Mouse (Mus musculus) T-cell, adult 2 months (primary cell): Measurements from ENCODE around the gene Lmbr1l.

Experiments
- DNase-seq: peaks from one replicate; pipeline ENCODE4 v3.0.0; 2022; ENCODE audit warnings: low spot score

Gene Lmbr1l

DNA sequence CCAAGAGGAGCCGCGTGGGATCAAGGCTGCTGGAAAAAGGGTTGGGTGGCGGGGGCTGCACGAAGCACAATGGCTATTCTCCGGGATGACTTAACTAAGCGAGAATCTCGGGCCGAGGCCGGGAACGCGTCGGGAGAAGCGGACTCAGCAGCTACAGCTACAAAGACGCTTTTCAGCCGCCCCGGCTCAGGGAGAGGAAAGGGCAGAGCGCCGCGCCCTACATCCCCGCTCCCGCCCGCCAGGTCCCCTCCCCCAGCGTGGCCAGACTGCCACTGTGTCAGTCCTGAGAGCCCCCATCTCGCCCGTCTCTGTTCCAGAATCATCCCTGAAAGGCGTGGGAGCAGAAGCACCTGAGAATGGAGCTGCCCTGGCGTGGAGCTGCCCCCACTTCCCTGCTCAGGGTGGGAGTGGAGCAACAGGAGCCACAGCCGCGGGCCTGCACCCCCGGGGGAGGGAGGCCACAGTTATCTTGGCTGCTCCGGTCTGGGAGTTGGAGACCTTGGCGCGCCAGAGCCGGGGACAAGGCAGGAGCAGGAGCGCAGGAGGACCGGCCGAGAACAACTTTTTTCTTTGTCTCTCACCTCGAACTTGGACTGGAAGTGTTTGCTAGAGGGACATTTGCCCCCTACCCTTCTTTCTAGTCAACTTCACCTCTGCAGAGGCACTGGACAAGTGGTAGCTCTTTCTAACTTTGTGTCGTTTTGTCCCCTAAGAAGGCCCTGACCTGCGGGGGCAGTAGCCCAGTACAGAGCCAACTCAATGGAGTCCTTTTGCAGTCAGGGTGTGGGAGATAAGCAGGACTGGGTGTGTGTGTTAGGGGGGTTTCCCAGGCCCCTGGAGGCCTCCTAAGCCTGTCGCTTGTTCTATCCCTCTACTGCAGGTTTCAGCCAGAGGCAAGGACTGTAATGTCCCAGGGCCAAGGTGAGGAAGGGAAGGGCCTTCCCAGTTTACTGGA lies 22.1 kb downstream of the Lmbr1l start:
- no peak for DNase-seq

DNA sequence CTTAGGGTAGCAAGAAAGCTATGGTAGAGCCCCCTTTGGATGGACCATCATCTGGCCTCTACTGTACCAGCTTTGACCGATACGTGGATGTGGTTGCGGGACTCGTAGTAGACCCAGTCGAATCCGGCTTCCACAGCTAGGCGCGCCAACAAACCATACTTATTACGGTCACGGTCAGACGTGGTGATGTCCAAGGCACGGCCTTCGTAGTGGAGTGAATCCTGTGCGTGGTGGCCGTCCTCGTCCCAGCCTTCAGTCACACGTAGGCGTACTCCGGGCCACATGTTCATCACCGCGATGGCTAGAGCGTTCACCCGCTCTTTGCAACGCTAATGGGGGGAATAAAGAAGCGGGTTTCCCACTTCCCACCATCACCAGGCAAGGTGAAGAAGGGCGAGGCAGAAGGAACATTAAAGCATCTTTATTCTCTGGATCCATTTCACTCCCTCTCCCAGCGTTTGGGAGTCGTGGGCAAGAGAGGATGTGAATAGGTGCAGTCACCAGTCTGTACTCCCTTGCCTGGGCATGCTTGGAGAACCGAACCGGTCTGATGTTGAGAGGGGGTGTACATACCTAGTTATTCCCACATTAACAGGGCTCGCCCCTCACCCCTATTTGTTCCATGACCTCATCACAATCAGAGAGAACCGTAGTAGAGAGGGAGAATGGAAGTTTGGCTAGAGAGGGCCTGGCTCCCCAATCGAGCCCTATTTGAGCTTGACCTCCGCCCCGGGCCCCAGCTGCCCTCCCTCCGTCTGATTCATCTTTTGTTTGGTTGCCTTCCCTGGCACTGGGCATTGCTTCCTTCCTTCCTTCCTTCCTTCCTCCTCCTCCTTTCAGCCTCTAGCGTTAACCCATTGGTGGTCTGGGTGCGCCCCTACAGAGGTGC lies 23.0 kb downstream of the Lmbr1l start:
- DNase-seq, result no peak

DNA sequence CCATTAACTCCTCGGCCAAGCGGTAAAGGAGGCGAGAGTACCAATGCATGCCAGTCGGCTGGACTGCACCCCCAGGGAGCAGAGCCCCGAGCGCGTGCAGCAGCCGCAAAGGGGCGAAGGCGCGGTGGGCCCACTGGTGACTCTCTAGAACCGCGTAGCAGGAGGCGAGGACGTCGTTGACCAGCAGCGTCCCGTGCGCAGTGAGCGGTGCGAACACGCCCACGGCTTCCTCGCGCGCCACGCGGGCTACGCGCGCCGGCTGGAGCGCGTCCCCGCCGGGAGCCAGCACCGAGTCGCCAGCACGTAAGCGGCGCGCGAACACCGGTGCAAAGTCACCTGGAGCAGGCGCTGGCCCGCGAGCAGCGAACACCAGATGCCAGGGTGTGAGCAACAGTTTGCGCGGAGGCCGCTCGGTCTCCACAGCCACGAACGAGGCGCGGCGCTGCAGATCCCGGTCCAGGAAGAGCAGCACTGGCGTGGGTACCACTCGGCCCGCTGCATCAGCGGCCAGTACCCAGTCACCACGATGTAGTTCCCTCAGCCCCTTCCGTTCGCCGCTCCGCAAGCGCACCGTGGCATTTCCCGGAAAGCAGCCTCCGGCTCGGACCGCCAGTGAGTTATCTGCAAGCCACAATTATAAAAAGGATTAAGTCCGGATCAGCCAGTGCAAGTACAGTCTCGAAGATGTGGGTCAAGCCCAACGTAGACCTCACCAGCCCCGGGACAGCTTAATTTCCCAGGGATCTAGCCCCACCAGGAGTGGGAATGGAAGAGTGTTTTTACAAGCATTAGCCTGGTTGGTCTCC lies 23.9 kb downstream of the Lmbr1l start, which contains the start of gene Rhebl1:
TSS of gene Rhebl1 (minus strand) at position 601 of the 806 bp plus-strand sequence.
- peak; percentile 42 for DNase-seq

DNA sequence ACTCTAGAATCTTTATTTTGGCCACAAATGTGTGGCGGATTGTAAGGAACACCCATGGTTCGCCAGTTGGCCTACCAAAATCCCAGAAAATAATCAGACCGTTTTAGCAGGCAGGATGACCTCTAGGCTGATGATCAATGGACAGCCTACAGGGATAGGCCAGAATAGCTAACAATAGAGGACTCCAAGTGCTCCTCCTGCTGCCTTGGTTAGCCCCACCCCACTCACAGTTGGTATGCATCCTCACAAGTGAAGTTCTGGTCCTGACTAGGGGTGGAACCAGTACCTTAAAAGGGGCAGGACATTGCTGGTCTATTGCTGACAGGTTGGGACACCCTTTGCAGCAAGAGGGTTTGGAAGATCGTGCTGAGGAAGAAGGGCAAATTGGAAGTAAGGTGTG lies 25.0 kb downstream of the Lmbr1l start:
- no peak for DNase-seq

DNA sequence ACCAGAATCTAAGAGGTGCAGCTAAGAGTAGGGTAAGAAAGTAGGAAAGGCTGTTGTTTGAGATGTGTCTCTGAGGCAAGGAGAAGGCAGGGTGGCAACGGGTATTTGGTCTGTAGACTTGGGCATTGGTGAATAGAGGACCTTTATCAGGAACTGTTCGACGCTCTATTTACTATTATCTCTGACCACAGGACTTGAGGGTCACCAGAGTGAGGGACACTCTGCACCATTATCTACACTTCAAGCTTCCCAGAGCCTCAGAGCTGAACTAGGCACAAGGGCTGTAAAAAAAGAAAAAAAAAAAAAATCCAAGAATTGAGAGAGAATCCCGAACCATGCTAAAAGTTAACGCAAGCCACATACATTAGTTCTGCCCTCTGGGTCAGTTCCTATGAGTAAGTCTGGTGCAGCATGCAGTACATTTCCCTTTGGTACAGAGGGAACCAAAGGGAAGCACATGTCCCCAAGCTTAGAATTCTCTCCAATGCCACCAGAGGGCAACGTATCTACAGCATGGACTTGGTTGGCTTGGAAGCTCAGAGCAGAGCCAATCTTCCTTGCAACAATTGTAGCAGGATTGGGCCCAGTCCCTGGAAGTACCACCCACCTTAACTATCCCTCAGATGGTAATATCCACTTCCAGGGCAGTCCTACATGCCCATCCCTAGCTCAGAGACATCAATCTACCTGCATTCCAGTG lies 26.0 kb downstream of the Lmbr1l start:
- peak; percentile 65 for DNase-seq

DNA sequence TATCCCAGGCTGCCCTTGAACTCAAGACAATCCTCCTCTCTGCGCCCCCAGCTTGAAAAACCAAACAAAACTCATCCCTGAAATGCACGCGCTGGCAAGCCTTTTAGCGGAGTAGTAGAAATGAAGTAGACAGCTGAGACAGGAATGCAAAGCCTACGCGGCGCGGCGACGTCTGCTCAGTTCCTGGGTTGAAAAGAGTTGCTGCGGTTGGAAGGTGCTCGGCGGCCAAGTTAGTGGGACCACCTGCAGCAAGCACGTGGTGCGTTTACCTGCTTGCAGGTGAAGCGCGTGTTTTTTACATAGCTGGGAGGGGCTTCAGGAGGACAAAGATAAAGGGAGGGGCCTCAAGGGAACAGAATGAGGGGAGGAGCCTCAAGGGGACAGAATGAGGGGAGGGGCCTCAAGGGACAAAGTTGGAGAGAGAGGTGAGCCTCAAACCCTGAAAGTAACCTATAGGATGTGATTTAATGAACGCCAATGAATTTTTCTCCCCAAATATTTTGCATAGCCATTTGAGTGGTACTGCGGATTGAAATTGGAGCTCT lies 26.8 kb downstream of the Lmbr1l start:
- DNase-seq, result no peak

DNA sequence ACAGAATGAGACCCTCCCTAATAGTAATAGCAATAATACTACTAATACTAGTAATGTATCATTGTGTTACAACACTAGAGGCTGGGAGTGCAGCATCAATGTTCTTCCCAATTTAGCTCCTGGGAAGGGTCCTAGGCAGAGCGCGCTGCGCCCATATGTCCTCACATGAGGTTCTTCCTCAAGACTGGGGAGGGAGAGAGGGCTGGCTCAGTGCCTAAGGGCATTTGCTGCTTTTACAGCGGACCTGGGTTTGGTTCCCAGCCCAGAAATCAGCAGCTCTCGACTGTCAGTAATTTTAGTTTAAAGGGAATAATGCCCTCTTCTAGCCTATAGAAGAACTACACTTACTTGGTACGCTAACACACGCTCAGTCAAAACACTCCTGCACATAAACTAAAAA lies 30.5 kb downstream of the Lmbr1l start:
- no peak for DNase-seq

DNA sequence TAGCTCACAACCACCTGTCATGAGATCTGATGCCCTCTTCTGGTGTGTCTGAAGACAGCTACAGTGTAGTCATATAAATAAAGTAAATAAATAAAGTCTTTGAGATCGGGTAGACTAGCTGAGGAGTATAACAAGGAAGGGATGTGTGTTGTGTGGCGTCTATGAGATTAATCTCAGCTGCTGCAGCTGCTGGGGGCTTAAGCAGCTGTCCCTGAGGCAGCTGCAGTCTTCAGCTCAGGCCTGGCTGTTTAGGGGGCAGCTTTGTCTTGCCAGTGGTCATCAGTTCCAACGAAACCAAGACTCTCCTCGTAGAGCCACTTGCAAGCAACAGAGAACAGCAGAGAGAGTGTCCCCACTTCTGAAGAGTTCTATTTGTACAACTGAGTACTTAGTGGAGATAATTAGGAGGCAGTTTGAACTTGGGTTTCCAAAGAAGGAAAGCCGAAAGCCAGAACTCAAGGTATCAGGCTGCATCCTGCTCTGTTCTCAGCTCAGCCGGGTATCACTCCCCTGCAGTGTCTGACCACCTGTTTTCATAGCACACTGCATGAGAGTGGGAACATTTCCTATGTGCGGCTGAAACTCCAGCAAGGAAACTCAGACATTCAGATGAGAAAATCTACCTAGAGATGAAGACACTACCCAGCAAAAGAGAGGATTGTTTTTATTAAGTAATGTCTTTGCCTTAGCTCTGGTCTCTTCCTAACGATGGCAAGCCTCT lies 31.2 kb downstream of the Lmbr1l start:
- DNase-seq, result no peak

DNA sequence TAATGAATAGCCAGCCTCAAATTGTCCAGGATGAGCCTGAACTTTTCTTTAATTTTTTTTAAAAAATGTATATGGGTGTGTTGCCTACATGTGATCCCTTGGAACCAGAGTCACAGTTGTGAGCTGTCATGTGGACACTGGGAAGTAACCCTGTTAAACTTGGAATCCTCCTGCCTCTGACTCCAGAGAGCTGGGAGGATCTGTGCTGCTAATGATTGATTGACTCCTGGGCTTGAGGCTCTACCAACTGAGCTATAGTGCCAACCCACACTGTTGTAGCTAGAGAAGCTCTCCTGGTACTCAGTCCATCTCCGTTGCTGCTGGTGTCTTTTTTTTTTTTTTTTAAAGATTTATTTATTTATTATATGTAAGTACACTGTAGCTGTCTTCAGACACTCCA lies 33.9 kb downstream of the Lmbr1l start:
- no peak for DNase-seq

DNA sequence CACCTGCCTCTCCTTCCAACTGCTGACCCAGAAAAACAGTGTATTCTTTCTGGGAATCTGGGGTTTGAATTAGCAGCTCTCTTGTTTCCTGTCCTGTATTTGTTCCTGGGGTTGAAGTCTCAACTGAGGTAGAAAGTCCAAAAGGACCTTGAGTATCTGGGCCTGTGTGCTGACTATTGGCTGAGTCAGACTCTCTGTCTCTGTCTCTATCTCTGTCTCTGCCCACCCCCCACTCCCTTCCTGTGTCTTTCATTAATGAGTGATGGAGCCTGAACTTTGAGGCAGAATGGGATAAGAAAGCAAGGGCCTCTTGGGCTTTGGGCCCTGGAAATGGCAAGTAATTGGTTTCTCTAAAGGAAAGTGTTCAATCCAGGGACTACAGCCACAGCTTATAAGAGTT lies 34.4 kb downstream of the Lmbr1l start:
- DNase-seq, result no peak

DNA sequence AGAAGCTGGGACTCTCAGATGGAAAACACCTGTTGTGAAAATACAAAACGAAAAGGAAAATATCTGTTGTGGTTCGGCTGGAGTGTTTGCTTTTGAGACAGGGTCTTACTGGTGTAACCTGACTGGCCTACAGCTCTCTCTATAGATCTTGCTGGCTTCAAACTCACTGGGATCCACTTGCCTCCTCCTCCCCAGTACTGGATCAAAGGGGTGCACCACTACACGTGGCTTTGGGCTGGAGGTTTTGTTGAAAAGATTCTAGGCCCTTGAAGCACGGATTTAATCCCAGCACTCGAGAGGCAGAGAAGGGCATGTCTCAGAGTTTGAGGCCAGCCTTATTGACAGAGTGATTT lies 36.4 kb downstream of the Lmbr1l start:
- no peak for DNase-seq

DNA sequence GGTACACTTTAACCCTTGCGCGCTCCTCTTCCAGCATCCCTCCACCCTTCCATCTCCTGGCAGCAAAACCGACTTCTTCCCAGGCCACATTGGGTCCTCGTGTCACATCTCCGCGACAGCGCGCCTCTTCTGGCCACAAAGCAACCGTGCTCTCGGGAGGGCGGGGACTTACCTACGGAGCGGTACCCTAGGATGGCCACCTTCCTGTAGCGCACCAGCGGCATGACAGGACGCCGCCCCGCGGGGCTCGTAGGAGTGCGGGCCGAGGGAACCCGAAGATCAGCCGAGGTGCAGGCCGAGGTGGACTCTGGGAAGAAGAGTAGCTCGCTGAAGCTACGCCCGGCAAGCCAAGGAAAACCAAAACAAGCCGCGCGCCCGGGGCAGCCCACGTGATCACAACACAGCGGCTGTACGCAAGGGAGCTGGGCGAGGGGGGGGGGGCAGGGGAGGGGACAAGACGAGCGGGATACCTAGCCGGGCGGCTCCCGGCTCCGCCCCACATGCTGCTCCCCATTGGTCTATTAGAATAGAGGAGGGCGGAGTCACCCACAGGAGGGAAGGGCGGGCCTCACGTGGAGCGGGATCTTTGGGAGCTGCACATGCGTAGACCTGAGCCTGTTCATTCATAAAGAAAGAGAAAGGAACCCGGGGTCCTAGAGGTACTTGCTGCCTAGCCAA lies 36.9 kb downstream of the Lmbr1l start:
- DNase-seq, result peak; percentile 95

DNA sequence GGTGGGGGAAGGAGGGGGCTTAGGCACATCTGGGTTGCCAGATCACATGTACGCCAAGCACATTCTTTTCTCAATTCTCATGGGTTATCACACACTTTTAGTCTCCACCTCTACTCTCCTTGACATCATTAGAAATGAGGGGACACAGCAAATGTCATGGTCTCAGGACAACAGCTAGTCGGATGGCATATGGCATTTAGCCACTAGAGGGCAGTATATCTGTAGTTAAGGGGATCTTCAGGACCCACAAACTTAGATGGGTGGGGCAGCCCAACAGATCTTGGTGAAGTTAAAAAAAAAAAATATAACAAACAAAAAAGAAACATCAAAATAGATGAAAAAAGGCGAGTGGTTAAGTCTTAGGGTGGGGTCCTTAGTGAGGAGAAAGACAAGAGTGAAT lies 40.7 kb downstream of the Lmbr1l start:
- DNase-seq, result peak; percentile 71

DNA sequence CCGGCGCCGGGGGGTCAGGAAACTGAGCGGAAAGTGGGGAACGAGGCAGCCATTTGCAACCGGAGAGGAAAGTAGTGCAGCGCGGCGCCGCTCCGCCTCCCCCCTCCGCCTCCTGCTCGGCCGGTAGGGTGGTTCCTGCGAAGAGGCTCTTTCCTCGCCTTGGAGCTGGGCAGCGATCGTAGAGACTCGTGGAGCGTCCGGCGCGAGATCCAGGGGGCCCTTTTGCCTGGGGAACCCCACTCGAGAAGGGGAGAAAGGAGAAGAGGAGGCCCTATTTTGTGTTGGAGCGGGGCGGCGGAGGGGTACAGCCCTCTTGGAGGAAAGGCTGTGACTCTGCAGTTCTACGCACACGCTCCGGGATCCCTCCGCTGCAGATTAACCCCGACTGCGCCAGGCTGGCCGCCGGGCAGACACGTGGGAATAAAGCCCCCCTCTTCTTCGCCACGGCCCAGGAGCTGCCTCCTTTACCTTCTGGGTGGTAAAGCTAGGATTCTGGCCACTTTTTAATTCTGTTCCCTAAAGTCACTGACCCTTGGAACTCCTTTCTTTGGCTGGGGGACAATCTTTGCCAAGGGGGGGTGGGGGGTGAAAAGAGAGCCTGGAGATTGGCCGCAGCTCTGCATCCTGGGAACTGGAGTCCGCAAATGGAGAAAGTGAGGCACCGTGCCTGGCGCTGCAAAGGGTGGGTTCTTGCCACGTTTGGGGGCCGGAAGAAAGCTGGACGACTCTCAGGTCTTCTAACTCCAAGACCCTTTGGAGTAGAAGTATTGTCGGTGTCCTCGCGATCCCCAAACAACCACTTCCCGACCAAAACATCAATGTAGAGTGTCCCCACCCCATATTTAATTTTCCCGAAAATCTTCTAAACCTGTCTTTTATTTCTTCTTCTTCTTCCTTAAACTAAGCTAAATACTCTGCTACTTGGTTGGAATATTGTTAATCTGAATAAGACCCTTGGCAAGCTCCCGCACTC lies 45.8 kb downstream of the Lmbr1l start:
- peak; percentile 88 for DNase-seq

DNA sequence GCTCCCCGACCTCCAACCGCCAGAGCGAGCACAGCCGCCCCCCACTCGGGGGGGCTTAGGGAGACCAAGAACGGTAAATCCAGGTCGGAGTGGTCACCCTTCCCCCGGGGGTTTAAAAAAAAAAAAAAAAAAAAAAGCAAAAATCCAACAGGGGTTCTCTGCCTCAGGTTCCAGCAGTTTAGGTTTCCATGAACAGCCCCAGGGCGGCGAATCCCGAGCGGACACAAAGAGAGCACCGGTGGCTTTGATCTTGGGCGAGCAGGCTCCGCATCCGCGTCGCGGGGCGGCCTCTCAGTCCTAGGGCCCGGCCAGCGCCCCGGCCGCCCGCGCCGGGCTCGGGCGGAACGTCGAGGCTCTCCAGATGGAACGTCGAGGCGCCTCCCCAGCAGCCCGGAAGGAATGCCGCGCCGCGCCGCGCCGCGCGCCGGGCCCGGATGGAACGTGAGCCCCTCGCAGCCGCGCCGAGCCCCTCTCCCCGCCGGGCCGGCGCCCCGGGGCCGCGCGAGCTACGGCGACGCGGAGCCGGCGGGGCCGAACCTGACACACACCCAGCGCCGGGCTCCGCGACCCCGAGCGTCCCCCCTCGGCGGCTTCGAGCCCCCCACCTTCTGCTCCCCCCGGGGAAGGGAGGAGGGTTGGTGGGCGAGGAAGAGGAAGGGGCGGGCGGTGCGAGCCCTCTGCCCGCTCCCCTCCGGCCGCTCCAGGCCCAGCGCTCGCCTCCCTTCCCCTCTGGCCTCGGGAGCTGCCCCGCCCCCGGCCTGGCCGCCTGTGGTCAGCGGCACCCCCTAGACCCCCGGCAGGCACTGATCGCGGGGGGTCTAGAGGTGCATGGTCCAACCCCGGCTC lies 46.7 kb downstream of the Lmbr1l start, which contains the start of gene Kmt2d:
TSS of gene Kmt2d (minus strand) at position 135 of the 846 bp plus-strand sequence.
- DNase-seq, result no peak

DNA sequence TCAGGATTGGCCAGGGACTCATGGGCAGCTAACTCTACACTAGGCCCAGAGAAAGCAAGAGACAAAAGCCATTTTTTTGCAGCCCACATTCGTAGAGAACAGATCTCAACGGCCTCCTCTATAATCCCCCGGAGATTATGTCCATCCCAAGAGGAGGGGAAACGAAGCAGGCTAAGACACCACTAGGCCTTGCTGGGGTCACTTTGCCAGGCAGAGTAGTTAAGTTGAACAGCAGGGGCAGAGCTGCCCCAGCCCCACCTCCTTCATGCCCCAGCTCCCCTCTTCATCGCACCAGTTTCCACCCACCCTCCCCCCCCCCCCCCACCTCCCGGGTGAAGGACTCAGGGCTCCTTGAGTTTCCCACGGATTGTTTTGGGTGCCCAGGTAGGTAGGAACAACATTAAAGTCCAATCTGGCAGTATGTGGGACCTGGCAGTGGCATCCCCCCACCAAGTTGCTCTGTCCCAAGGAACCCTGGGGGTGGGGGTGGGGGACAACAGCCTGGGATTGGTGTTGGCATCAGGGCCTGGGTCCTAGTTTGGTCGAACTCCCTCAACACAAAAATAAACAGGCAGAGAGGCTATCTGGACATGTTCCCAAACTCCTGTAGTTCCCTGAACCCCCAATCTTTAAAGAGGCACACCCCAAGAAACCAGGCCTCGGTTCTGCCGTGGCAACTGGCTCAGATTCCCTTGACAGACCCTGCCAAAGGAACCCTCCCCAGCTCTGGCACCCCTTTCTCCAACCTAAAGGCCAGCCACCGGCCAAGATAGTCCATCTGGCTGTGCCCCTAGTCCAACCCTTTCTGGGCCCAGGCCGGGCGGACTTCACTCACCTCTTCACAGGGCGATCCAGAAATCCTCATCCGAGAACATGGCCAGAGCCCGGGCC lies 47.6 kb downstream of the Lmbr1l start:
- no peak for DNase-seq
